Mouse (Mus musculus) left cerebral cortex, postnatal 10 days (tissue): ENCODE results near the gene Igfbpl1. TPM values are rescaled to one million over a fixed set of nuclear protein-coding genes. Genes with fewer than 3 reads are reported as not detected.

ENCODE experiments used
- DNase-seq, 2 experiments: peaks; one replicate each; pipeline ENCODE4 v3.0.0; 2021 to 2022; ENCODE audit warnings: low spot score in 2 of 2, mixed read lengths in 1 of 2; ENCODE audit errors: extremely low spot score in 1 of 2
- intact Hi-C: fragments of 180-260 bp; cut with DNase I; formaldehyde crosslinking; loops from one replicate; pipeline ENCODE4 v1.15.1; 2025
- total RNA-seq, 2 experiments: library from RNA; stranded (reverse); gene quantifications; 2 replicates each; pipeline ENCODE4 v1.2.3; 2021

The Igfbpl1 gene
- total RNA-seq, 2 experiments from 2014 or later, result 2.6 to 2.9 TPM

GRCm38 (mm10) chr4:45824761-45825556 is 1.8 kb downstream of the Igfbpl1 start:
- intact Hi-C loops, result no loop called here

GRCm38 (mm10) chr4:45824049-45824760 is 2.5 kb downstream of the Igfbpl1 start:
- intact Hi-C loops, result no loop called here
- DNase-seq, result no peak

More at GRCm38 (mm10) chr4:45824761-45825556, 1.8 kb downstream of the Igfbpl1 start:
- no peak for DNase-seq

GRCm38 (mm10) chr4:45822781-45823575 is 3.7 kb downstream of the Igfbpl1 start:
- no peak for DNase-seq
- intact Hi-C loops, result no loop called here

GRCm38 (mm10) chr4:45821995-45822394 is 4.7 kb downstream of the Igfbpl1 start:
- intact Hi-C loops, result no loop called here
- no peak for DNase-seq

- peak in 1 of 2 experiments; percentile 79 for DNase-seq
- intact Hi-C loops, result no loop called here
Measured at GRCm38 (mm10) chr4:45820074-45820830, 6.5 kb downstream of the Igfbpl1 start.

- peak in 1 of 2 experiments; percentile 47 for DNase-seq
- intact Hi-C loops, result no loop called here
Measured at GRCm38 (mm10) chr4:45819208-45819931, 7.4 kb downstream of the Igfbpl1 start.

GRCm38 (mm10) chr4:45818814-45819207 is 7.9 kb downstream of the Igfbpl1 start:
- intact Hi-C loops, result no loop called here
- DNase-seq, result no peak

- intact Hi-C loops, result no loop called here
- DNase-seq, result peak in 1 of 2 experiments; percentile 67
Measured at GRCm38 (mm10) chr4:45815542-45815941, 11.2 kb downstream of the Igfbpl1 start.

- no peak for DNase-seq
- intact Hi-C loops, result no loop called here
Measured at GRCm38 (mm10) chr4:45811250-45811649, 15.5 kb downstream of the Igfbpl1 start.

GRCm38 (mm10) chr4:45808034-45808433 is 18.7 kb downstream of the Igfbpl1 start:
- no peak for DNase-seq
- intact Hi-C loops, result no loop called here

- DNase-seq, result no peak
- intact Hi-C loops, result no loop called here
Measured at GRCm38 (mm10) chr4:45802900-45803299, 23.8 kb downstream of the Igfbpl1 start.

- intact Hi-C loops, result no loop called here
- no peak for DNase-seq
Measured at GRCm38 (mm10) chr4:45799956-45800537, 26.7 kb downstream of the Igfbpl1 start.

- peak; percentile 47 to 83 for DNase-seq
- intact Hi-C loops, result no loop called here
Measured at GRCm38 (mm10) chr4:45798964-45799363, 27.8 kb downstream of the Igfbpl1 start, which contains the start of gene Aldh1b1. Gene Aldh1b1 (plus strand): TSS chr4:45799022.

- DNase-seq, result no peak
- intact Hi-C loops, result no loop called here
Measured at GRCm38 (mm10) chr4:45796760-45797159, 30.0 kb downstream of the Igfbpl1 start.

GRCm38 (mm10) chr4:45795191-45795811 is 31.4 kb downstream of the Igfbpl1 start:
- DNase-seq, result no peak
- intact Hi-C loops, result no loop called here

GRCm38 (mm10) chr4:45790018-45790417 is 36.7 kb downstream of the Igfbpl1 start:
- DNase-seq, result no peak
- intact Hi-C loops, result no loop called here

- DNase-seq, result peak; percentile 62 to 66
- intact Hi-C loops, result no loop called here
Measured at GRCm38 (mm10) chr4:45789263-45789958, 37.3 kb downstream of the Igfbpl1 start.
